Mouse (Mus musculus): ENCODE data around the gene Disp1. TPM values are rescaled to one million over a fixed set of nuclear protein-coding genes. Genes with fewer than 3 reads are reported as not detected.

The Disp1 gene
- total RNA-seq, 4 experiments from 2014 or later: 14.9 to 20.2 (median 18.8) TPM

- DNase-seq: no peak
Observed at GRCm38 (mm10) chr1:183161057-183161456, 60.3 kb downstream of the Disp1 start.

GRCm38 (mm10) chr1:183160188-183160587, 61.1 kb downstream of the Disp1 start:
- DNase-seq: no peak

- DNase-seq: no peak
Observed at GRCm38 (mm10) chr1:183159183-183159582, 62.1 kb downstream of the Disp1 start.

GRCm38 (mm10) chr1:183155600-183155999, 65.7 kb downstream of the Disp1 start:
- DNase-seq: no peak

GRCm38 (mm10) chr1:183154296-183155204, 66.8 kb downstream of the Disp1 start:
- no peak for DNase-seq

GRCm38 (mm10) chr1:183153354-183153753, 68.0 kb downstream of the Disp1 start:
- DNase-seq: no peak

GRCm38 (mm10) chr1:183151510-183152319, 69.6 kb downstream of the Disp1 start:
- no peak for DNase-seq

GRCm38 (mm10) chr1:183150379-183150840, 70.9 kb downstream of the Disp1 start:
- DNase-seq: no peak

- DNase-seq: no peak
Observed at GRCm38 (mm10) chr1:183149571-183150105, 71.7 kb downstream of the Disp1 start.

- DNase-seq: peak; percentile 20
Observed at GRCm38 (mm10) chr1:183147438-183147841, 73.9 kb downstream of the Disp1 start.

- DNase-seq: no peak
Observed at GRCm38 (mm10) chr1:183146795-183147194, 74.5 kb downstream of the Disp1 start.

GRCm38 (mm10) chr1:183146102-183146735, 75.1 kb downstream of the Disp1 start:
- no peak for DNase-seq

GRCm38 (mm10) chr1:183144602-183145205, 76.6 kb downstream of the Disp1 start:
- DNase-seq: no peak

- no peak for DNase-seq
Observed at GRCm38 (mm10) chr1:183143246-183143645, 78.1 kb downstream of the Disp1 start.

- DNase-seq: no peak
Observed at GRCm38 (mm10) chr1:183142566-183142965, 78.8 kb downstream of the Disp1 start.

- no peak for DNase-seq
Observed at GRCm38 (mm10) chr1:183141329-183141728, 80.0 kb downstream of the Disp1 start.

GRCm38 (mm10) chr1:183140511-183141268, 80.6 kb downstream of the Disp1 start:
- no peak for DNase-seq

- DNase-seq: no peak
Observed at GRCm38 (mm10) chr1:183138088-183138487, 83.2 kb downstream of the Disp1 start.

GRCm38 (mm10) chr1:183134427-183134826, 86.9 kb downstream of the Disp1 start:
- DNase-seq: no peak

GRCm38 (mm10) chr1:183133440-183133839, 87.9 kb downstream of the Disp1 start:
- DNase-seq: no peak

GRCm38 (mm10) chr1:183127246-183127645, 94.1 kb downstream of the Disp1 start:
- DNase-seq: no peak
